Mouse (Mus musculus) hindbrain, embryonic 16.5 days (tissue): ENCODE results near the gene Rapgef4. TPM values are rescaled to one million over a fixed set of nuclear protein-coding genes. Genes with fewer than 3 reads are reported as not detected.
A peak's percentile ranks its signal among the peaks of the same experiment; 100 is the strongest.

ENCODE experiments used
- ATAC-seq: fragments of 200-750 bp; cut with Nextera tagmentation; 2 replicates; pipeline ENCODE4 v1.8.0; 2017; ENCODE audit warnings: moderate TSS enrichment, moderate library complexity
- H3K27ac ChIP-seq: fragments of 300-500 bp; sonication (generic); 2 replicates; pipeline ENCODE4 v1.5.1; 2014; ENCODE audit warnings: low read depth, mild to moderate bottlenecking, control low read depth, low read length, moderate library complexity
- H3K27me3 ChIP-seq: fragments of 300-500 bp; sonication (generic); replicated peaks from 2 replicates; pipeline ENCODE4 v1.6.1; 2014; ENCODE audit warnings: low read length; ENCODE audit not compliant: control insufficient read depth, insufficient read depth
- H3K36me3 ChIP-seq: fragments of 300-500 bp; sonication (generic); 2 replicates; pipeline ENCODE4 v1.6.1; 2014; ENCODE audit warnings: mild to moderate bottlenecking, low read length, moderate library complexity, mixed read lengths; ENCODE audit not compliant: control insufficient read depth, insufficient read depth
- H3K4me1 ChIP-seq: fragments of 300-500 bp; sonication (generic); 2 replicates; pipeline ENCODE4 v1.6.1; 2014; ENCODE audit warnings: low read depth, low read length; ENCODE audit not compliant: control insufficient read depth, insufficient read depth
- H3K4me2 ChIP-seq: fragments of 300-500 bp; sonication (generic); 2 replicates; pipeline ENCODE4 v1.6.1; 2014; ENCODE audit warnings: mild to moderate bottlenecking, low read length, control low read depth, moderate library complexity
- H3K4me3 ChIP-seq: fragments of 300-500 bp; sonication (generic); 2 replicates; pipeline ENCODE4 v1.5.1; 2014; ENCODE audit warnings: mild to moderate bottlenecking, low read length, control low read depth, moderate library complexity
- H3K9ac ChIP-seq: fragments of 300-500 bp; sonication (generic); 2 replicates; pipeline ENCODE4 v1.6.1; 2014; ENCODE audit warnings: low read depth, mild to moderate bottlenecking, control low read depth, low read length, moderate library complexity
- H3K9me3 ChIP-seq: fragments of 300-500 bp; sonication (generic); 2 replicates; pipeline ENCODE4 v1.6.1; 2014; ENCODE audit warnings: mild to moderate bottlenecking, low read length, moderate library complexity; ENCODE audit not compliant: control insufficient read depth
- WGBS: fragments of 180-500 bp; shearing (Covaris S2); extraction: QIAGEN DNeasy Blood & Tissue Kit; methylation state at CpG from one replicate; pipeline ENCODE4 v1.1.7; 2014; 5-methylcytosine and 5-hydroxymethylcytosine counted together
- polyA plus RNA-seq: library from polyadenylated mRNA; unstranded; fragments of >200 nt; fragmentation: Nextera tagmentation; extraction: Ambion mirVana; gene quantifications from 2 replicates; pipeline ENCODE4 v1.2.1, GENCODE M21; 2015

The Rapgef4 gene
- polyA plus RNA-seq, 1 experiment from 2014 or later: 41.3 TPM

GRCm38 (mm10) chr2:72120211-72120610 lies 139.2 kb downstream of the Rapgef4 start:
- WGBS: 73% methylated on average over 6 of the region's 6 CpGs
- ATAC-seq: no peak

GRCm38 (mm10) chr2:72122410-72123223 lies 141.6 kb downstream of the Rapgef4 start:
- WGBS: 42% methylated on average over 14 of the region's 14 CpGs
- peak; percentile 37; the same call in 1 of the 2 replicates for ATAC-seq
- H3K9ac ChIP-seq: no peak overlapping the region

More at GRCm38 (mm10) chr2:72120211-72120610, 139.2 kb downstream of the Rapgef4 start:
- no peak overlapping the region for H3K4me3 ChIP-seq
- H3K4me2 ChIP-seq: no peak overlapping the region
- H3K4me1 ChIP-seq: peaks cover 2% of the 10 kb centered on the region; the same call in 1 of the 2 replicates
- H3K27me3 ChIP-seq: no peaks in the 10 kb centered on the region
- no peaks in the 10 kb centered on the region for H3K36me3 ChIP-seq
- H3K27ac ChIP-seq: no peak overlapping the region
- H3K9ac ChIP-seq: no peak overlapping the region
- no peaks in the 10 kb centered on the region for H3K9me3 ChIP-seq

GRCm38 (mm10) chr2:72123851-72124250 lies 142.8 kb downstream of the Rapgef4 start:
- no peak for ATAC-seq
- Histone ChIP-seq H3K27ac (no peak overlapping the region), H3K9ac (no peak overlapping the region), H3K4me1 (peaks cover 2% of the 10 kb centered on the region; the same call in 1 of the 2 replicates), H3K9me3 (no peaks in the 10 kb centered on the region), H3K4me3 (no peak overlapping the region), H3K36me3 (no peaks in the 10 kb centered on the region), H3K4me2 (no peak overlapping the region), H3K27me3 (no peaks in the 10 kb centered on the region)
- WGBS: 76% methylated on average over 5 of the region's 5 CpGs

More at GRCm38 (mm10) chr2:72122410-72123223, 141.6 kb downstream of the Rapgef4 start:
- Histone ChIP-seq H3K9me3 (no peaks in the 10 kb centered on the region), H3K4me1 (peaks cover 2% of the 10 kb centered on the region; the same call in 1 of the 2 replicates), H3K4me2 (0 out of 2 replicates have a peak overlapping the region, but pooled peaks have one; percentile 2), H3K4me3 (no peak overlapping the region), H3K36me3 (no peaks in the 10 kb centered on the region), H3K27me3 (no peaks in the 10 kb centered on the region), H3K27ac (no peak overlapping the region)

DNA sequence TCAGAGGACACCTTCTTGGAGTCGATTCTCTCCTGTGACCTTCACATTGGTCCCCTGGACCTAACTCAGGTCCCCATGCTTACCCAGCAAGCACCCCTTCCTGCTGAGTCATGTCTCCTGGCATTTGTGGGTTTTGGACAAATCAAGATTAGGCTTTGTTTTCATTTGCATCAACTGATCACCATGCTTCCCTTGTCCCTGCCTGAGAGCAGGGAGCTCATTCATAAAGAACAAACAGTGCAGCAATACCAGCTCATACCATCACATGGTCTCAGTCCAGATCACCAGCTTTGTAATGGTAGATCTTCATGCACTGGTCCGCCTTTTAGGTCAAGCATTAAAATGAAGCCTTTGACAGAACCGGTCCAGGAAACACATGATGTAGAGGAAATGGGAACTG lies 144.7 kb downstream of the Rapgef4 start:
- H3K36me3 ChIP-seq: no peaks in the 10 kb centered on the region
- H3K27ac ChIP-seq: no peak overlapping the region
- no peak overlapping the region for H3K9ac ChIP-seq
- no peak overlapping the region for H3K4me2 ChIP-seq
- no peak overlapping the region for H3K4me3 ChIP-seq
- ATAC-seq: no peak
- 81% methylated on average over 3 of the region's 3 CpGs for WGBS
- H3K9me3 ChIP-seq: no peaks in the 10 kb centered on the region
- no peaks in the 10 kb centered on the region for H3K27me3 ChIP-seq
- peaks cover 2% of the 10 kb centered on the region; the same call in 1 of the 2 replicates for H3K4me1 ChIP-seq

GRCm38 (mm10) chr2:72126411-72126810 lies 145.4 kb downstream of the Rapgef4 start:
- ATAC-seq: no peak
- Histone ChIP-seq H3K27me3 (no peaks in the 10 kb centered on the region), H3K36me3 (no peaks in the 10 kb centered on the region), H3K9me3 (no peaks in the 10 kb centered on the region), H3K27ac (no peak overlapping the region), H3K4me2 (no peak overlapping the region), H3K9ac (no peak overlapping the region), H3K4me1 (peaks cover 2% of the 10 kb centered on the region; the same call in 1 of the 2 replicates), H3K4me3 (no peak overlapping the region)
- 93% methylated on average over 2 of the region's 2 CpGs for WGBS

DNA sequence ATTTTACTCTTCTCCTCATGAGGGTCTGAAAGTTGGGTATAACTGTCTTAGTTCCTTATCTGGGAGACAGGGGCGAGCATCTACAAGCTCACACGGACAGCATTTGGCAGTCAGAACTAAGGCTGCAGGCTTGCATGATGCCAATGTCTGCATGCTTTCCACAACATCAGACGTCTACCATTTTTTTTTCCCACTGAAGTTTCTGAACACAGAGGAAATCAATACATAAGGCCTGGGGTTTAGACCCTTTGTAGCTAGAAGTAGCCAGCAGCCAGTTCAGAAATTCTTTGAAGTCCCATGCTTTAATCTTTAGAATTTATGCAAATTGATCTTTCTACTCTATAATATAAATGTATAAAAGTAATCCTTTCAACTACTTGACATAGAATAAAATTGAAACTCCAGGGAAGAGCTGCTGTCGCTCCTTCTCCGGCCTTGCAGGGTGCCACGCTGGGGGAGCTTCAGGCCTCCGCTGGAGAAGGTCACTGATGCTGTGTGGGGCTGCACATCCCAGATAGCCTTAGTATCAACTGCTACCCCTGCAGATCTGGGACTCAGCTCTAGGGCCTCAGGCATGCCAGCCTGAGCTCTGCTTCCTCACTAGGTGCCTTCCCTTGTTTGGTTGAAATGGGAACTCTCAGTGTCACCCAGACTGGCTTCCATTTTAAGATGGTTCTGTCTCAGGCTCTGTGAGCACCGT lies 148.7 kb downstream of the Rapgef4 start:
- Histone ChIP-seq H3K36me3 (no peaks in the 10 kb centered on the region), H3K4me1 (no peaks in the 10 kb centered on the region), H3K27me3 (no peaks in the 10 kb centered on the region), H3K4me2 (no peak overlapping the region), H3K4me3 (no peak overlapping the region), H3K9me3 (no peaks in the 10 kb centered on the region), H3K27ac (no peak overlapping the region), H3K9ac (no peak overlapping the region)
- WGBS: 83% methylated on average over 8 of the region's 8 CpGs
- ATAC-seq: no peak

- Histone ChIP-seq H3K9ac (no peak overlapping the region), H3K9me3 (no peaks in the 10 kb centered on the region), H3K36me3 (no peaks in the 10 kb centered on the region), H3K27me3 (no peaks in the 10 kb centered on the region), H3K27ac (no peak overlapping the region), H3K4me3 (no peak overlapping the region), H3K4me1 (no peaks in the 10 kb centered on the region; the same call in 1 of the 2 replicates), H3K4me2 (no peak overlapping the region)
- WGBS: 95% methylated on average over 3 of the region's 3 CpGs
- ATAC-seq: no peak
These were observed 151.2 kb downstream of the Rapgef4 start for GRCm38 (mm10) chr2:72132222-72132621.

DNA sequence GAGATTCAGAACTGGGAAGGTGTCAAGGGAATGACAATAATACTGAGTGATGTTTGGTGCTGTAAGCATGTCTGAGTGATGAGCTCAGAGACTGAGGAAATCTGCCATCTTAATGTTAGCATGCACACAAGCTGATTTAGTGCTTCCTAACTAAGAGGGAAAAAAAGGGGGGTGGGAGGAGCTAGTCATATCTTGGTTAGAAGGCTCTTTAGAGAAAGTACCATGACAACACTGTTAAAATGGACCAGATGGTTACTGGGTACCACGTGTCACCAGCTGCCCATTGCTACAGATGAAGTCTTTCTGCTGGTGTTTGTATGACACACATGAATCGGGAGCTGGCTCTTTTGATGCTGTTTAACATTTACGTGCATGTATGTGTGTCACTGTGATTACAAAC lies 155.0 kb downstream of the Rapgef4 start:
- H3K4me1 ChIP-seq: no peaks in the 10 kb centered on the region; the same call in 1 of the 2 replicates
- no peak overlapping the region for H3K27ac ChIP-seq
- no peak overlapping the region for H3K4me3 ChIP-seq
- H3K9ac ChIP-seq: no peak overlapping the region
- peak; percentile 40; the same call in 1 of the 2 replicates for ATAC-seq
- no peak overlapping the region for H3K4me2 ChIP-seq
- WGBS: 68% methylated on average over 3 of the region's 3 CpGs
- no peaks in the 10 kb centered on the region for H3K9me3 ChIP-seq
- H3K36me3 ChIP-seq: no peaks in the 10 kb centered on the region
- H3K27me3 ChIP-seq: no peaks in the 10 kb centered on the region
